Comparison of ENCODE assay signal across 32 mouse cellular contexts in the genomic region with DNA sequence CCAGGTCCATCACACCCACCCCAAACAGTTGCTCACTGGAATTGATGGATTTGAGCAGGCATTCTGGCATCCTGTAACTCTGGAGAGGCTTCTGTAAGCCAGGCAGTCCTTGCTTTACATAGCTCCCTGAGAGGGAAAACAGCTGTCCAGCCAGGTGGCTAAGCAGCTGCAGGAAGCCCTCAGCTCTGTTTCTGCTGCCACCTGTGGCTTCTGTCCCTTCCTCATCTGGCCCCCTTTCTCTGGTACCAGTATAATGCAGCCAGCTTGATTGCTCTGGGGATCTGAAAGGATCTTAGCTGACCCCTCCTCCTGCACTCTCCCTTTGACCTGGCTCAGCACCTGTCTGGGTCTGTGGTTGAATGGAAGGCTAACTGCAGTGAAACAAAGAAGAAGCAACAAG.
DNase-seq lines count a peak whose midpoint lies in the region; ATAC-seq and TF ChIP-seq lines count a peak whose summit lies in the region.
"Had no signal": no experiment of that assay in that cellular context is flagged by ENCODE, and none has a peak within 500 bp of the region (broad histone marks: within the 10 kb centered on the region; RNA-seq: fewer than 3 reads in every experiment).

No protein-coding gene starts in this region.

- no peak for DNase-seq in midbrain, embryonic 10.5 days (ENCODE audit: low spot score)
- DNase-seq in midbrain, embryonic 11.5 days (ENCODE audit: low spot score, missing footprints): no peak
- peak; percentile 80 for DNase-seq in embryonic facial prominence, embryonic 14.5 days (ENCODE audit: low spot score)
- DNase-seq in mesoderm, embryonic 11.5 days (ENCODE audit: low read depth, low spot score): peak; percentile 31
- no peak for DNase-seq in gastrocnemius, postnatal 25 days
- no peak for DNase-seq in adrenal gland, adult (ENCODE audit: inconsistent age in 2 of 2, low spot score in 1 of 2)
- DNase-seq: adrenal gland, postnatal 14 days; cerebellum, adult 11 months; cerebellum, adult 9-10 months; gastrocnemius, postnatal 36 days; heart, adult 18-20 months; heart, postnatal 36 days; kidney, adult 9 months; kidney, postnatal 10 days; layer of hippocampus, postnatal 36 days; liver, embryonic 13.5 days; lung, adult 2 months; lung, postnatal 10 days; retina, postnatal 1 day; right cerebral cortex, postnatal 25 days; thymus, postnatal 4 days had no signal

- H3K4me3 ChIP-seq in midbrain, embryonic 10.5 days: no peak overlapping the region
- no peak overlapping the region for H3K4me3 ChIP-seq in midbrain, embryonic 11.5 days (ENCODE audit: low read depth, low read length)
- no peak overlapping the region for H3K4me3 ChIP-seq in ES-Bruce4 (ENCODE audit: low read depth, low read length)
- H3K4me3 ChIP-seq in embryonic facial prominence, embryonic 14.5 days (ENCODE audit: low read depth, low read length): no peak overlapping the region
- H3K4me3 ChIP-seq: embryonic facial prominence, embryonic 13.5 days; erythroblast, embryonic 14.5 days; forebrain, embryonic 12.5 days; hindbrain, embryonic 12.5 days; limb, embryonic 15.5 days; liver, embryonic 13.5 days; midbrain, embryonic 12.5 days; stomach, embryonic 15.5 days had no signal

- no peak for ATAC-seq in midbrain, embryonic 11.5 days (ENCODE audit: low FRiP score)
- peak; percentile 69 for ATAC-seq in embryonic facial prominence, embryonic 14.5 days (ENCODE audit: low read depth)
- ATAC-seq: intestine, postnatal 0 days; Patski had no signal

- H3K36me3 ChIP-seq in midbrain, embryonic 10.5 days: no peaks in the 10 kb centered on the region
- no peaks in the 10 kb centered on the region for H3K36me3 ChIP-seq in midbrain, embryonic 11.5 days (ENCODE audit: control insufficient read depth, insufficient read depth, low read length)
- H3K36me3 ChIP-seq in ES-Bruce4 (ENCODE audit: control insufficient read depth, insufficient read depth, low read length, poor library complexity, severe bottlenecking): no peaks in the 10 kb centered on the region
- no peaks in the 10 kb centered on the region for H3K36me3 ChIP-seq in embryonic facial prominence, embryonic 14.5 days (ENCODE audit: control insufficient read depth, insufficient read depth, low read length)
- H3K36me3 ChIP-seq: embryonic facial prominence, embryonic 13.5 days; forebrain, embryonic 12.5 days; hindbrain, embryonic 12.5 days; limb, embryonic 15.5 days; liver, embryonic 13.5 days; midbrain, embryonic 12.5 days; stomach, embryonic 15.5 days had no signal

- H3K9me3 ChIP-seq in midbrain, embryonic 10.5 days (replicated peaks): no peaks in the 10 kb centered on the region
- H3K9me3 ChIP-seq in midbrain, embryonic 11.5 days (ENCODE audit: control insufficient read depth, low read length): no peaks in the 10 kb centered on the region
- no peaks in the 10 kb centered on the region for H3K9me3 ChIP-seq in ES-Bruce4 (replicated peaks; ENCODE audit: control insufficient read depth, insufficient read depth, low read length, poor library complexity, severe bottlenecking)
- H3K9me3 ChIP-seq in embryonic facial prominence, embryonic 14.5 days (ENCODE audit: control insufficient read depth, low read length): no peaks in the 10 kb centered on the region
- H3K9me3 ChIP-seq: embryonic facial prominence, embryonic 13.5 days; forebrain, embryonic 12.5 days; hindbrain, embryonic 12.5 days; limb, embryonic 15.5 days; liver, embryonic 13.5 days; midbrain, embryonic 12.5 days; stomach, embryonic 15.5 days had no signal

- H3K9ac ChIP-seq in midbrain, embryonic 11.5 days (ENCODE audit: low read length): no peak overlapping the region
- no peak overlapping the region for H3K9ac ChIP-seq in ES-Bruce4 (ENCODE audit: low read depth, poor library complexity, severe bottlenecking)
- no peak overlapping the region for H3K9ac ChIP-seq in embryonic facial prominence, embryonic 14.5 days (ENCODE audit: low read depth, low read length)
- H3K9ac ChIP-seq: embryonic facial prominence, embryonic 13.5 days; forebrain, embryonic 12.5 days; hindbrain, embryonic 12.5 days; limb, embryonic 15.5 days; liver, embryonic 13.5 days; midbrain, embryonic 12.5 days; stomach, embryonic 15.5 days had no signal

- H3K4me1 ChIP-seq in midbrain, embryonic 10.5 days: peaks cover 41% of the 10 kb centered on the region
- peaks cover 4% of the 10 kb centered on the region for H3K4me1 ChIP-seq in midbrain, embryonic 11.5 days (ENCODE audit: control insufficient read depth, insufficient read depth, low read length)
- no peaks in the 10 kb centered on the region for H3K4me1 ChIP-seq in ES-Bruce4 (ENCODE audit: control insufficient read depth, insufficient read depth, low read length)
- H3K4me1 ChIP-seq in embryonic facial prominence, embryonic 14.5 days (ENCODE audit: control insufficient read depth, insufficient read depth, low read length): peaks cover 10% of the 10 kb centered on the region

- H3K27ac ChIP-seq in midbrain, embryonic 10.5 days (replicated peaks): peak overlapping the region; percentile 57; the same call in 1 of the 2 replicates
- H3K27ac ChIP-seq in midbrain, embryonic 11.5 days (ENCODE audit: low read depth, low read length): no peak overlapping the region
- H3K27ac ChIP-seq in ES-Bruce4 (ENCODE audit: insufficient read depth, low read length): no peak overlapping the region
- no peak overlapping the region for H3K27ac ChIP-seq in embryonic facial prominence, embryonic 14.5 days (replicated peaks; ENCODE audit: low read depth, low read length)
- H3K27ac ChIP-seq: embryonic facial prominence, embryonic 13.5 days; forebrain, embryonic 12.5 days; hindbrain, embryonic 12.5 days; limb, embryonic 15.5 days; liver, embryonic 13.5 days; midbrain, embryonic 12.5 days; stomach, embryonic 15.5 days had no signal

- TF ChIP-seq EP300 in ES-Bruce4 (IDR thresholded peaks at IDR 0.05; ENCODE audit: insufficient read depth, low read depth, low read length): peak; percentile 74

- no peak for TF ChIP-seq POLR2A in ES-Bruce4 (IDR thresholded peaks at IDR 0.05; ENCODE audit: insufficient read depth, low read length)

- peaks cover 4% of the 10 kb centered on the region; the same call in 1 of the 2 replicates for H3K27me3 ChIP-seq in midbrain, embryonic 10.5 days (ENCODE audit: low read depth, poor library complexity, severe bottlenecking)
- no peaks in the 10 kb centered on the region for H3K27me3 ChIP-seq in midbrain, embryonic 11.5 days (ENCODE audit: control insufficient read depth, insufficient read depth, low read length)
- no peaks in the 10 kb centered on the region for H3K27me3 ChIP-seq in ES-Bruce4 (ENCODE audit: control insufficient read depth, insufficient read depth, low read length, poor library complexity, severe bottlenecking)
- no peaks in the 10 kb centered on the region for H3K27me3 ChIP-seq in embryonic facial prominence, embryonic 14.5 days (replicated peaks; ENCODE audit: control insufficient read depth, insufficient read depth, low read length)
- H3K27me3 ChIP-seq: forebrain, embryonic 12.5 days; hindbrain, embryonic 12.5 days; limb, embryonic 15.5 days; liver, embryonic 13.5 days; Patski; stomach, embryonic 15.5 days had no signal

- no peak for TF ChIP-seq CTCF in ES-Bruce4 (IDR thresholded peaks at IDR 0.05; ENCODE audit: low read depth, low read length)

- no peak overlapping the region for H3K4me2 ChIP-seq in midbrain, embryonic 11.5 days
- no peak overlapping the region for H3K4me2 ChIP-seq in embryonic facial prominence, embryonic 14.5 days (ENCODE audit: low read depth, low read length)
- H3K4me2 ChIP-seq: embryonic facial prominence, embryonic 13.5 days; forebrain, embryonic 12.5 days; heart, embryonic 11.5 days; hindbrain, embryonic 12.5 days; limb, embryonic 15.5 days; liver, embryonic 13.5 days; midbrain, embryonic 12.5 days; stomach, embryonic 15.5 days had no signal

Comparison
In these comparisons a context has a peak if more than half of its experiments do, and no peak if none do; other contexts are left out.
1. DNase-seq: peak in embryonic facial prominence, embryonic 14.5 days (single experiment) and mesoderm, embryonic 11.5 days (single experiment); none in midbrain, embryonic 10.5 days (single experiment), midbrain, embryonic 11.5 days (single experiment), gastrocnemius, postnatal 25 days (single experiment) and adrenal gland, adult (0 of 2).